Mouse (Mus musculus) small intestine, adult 2 months (tissue): Measurements from ENCODE around the gene Taf5l. TPM values are rescaled to one million over a fixed set of nuclear protein-coding genes. Genes with fewer than 3 reads are reported as not detected.

Source experiments
- H3K27ac ChIP-seq: fragments of 200-500 bp; 2 replicates; pipeline ENCODE4 v1.5.1; 2012; ENCODE audit warnings: low read depth, low read length, control low read depth, inconsistent platforms; ENCODE audit not compliant: insufficient read depth
- H3K27me3 ChIP-seq: fragments of 200-500 bp; 2 replicates; pipeline ENCODE4 v1.6.1; 2012; ENCODE audit warnings: mild to moderate bottlenecking, moderate library complexity, low read length, inconsistent platforms; ENCODE audit not compliant: control insufficient read depth, insufficient read depth
- H3K36me3 ChIP-seq: fragments of 200-500 bp; 2 replicates; pipeline ENCODE4 v1.6.1; 2012; ENCODE audit warnings: mild to moderate bottlenecking, low read length, control low read depth, inconsistent platforms; ENCODE audit not compliant: control insufficient read depth, insufficient read depth
- H3K4me1 ChIP-seq: fragments of 200-500 bp; 2 replicates; pipeline ENCODE4 v1.6.1; 2012; ENCODE audit warnings: low read length, inconsistent platforms, mixed read lengths; ENCODE audit not compliant: control insufficient read depth, insufficient read depth, insufficient read length
- H3K4me3 ChIP-seq: fragments of 200-500 bp; 2 replicates; pipeline ENCODE4 v1.5.1; 2012; ENCODE audit warnings: low read depth, mild to moderate bottlenecking, control low read depth, inconsistent platforms, low read length, moderate library complexity
- CTCF ChIP-seq: fragments of 200-500 bp; IDR thresholded peaks from 2 replicates; pipeline ENCODE4 v1.5.1; 2012; ENCODE audit warnings: low read depth, mild to moderate bottlenecking, control low read depth, inconsistent platforms, low read length, moderate library complexity, mixed read lengths; ENCODE audit not compliant: insufficient replicate concordance, insufficient read length; ENCODE audit errors: extremely low read depth
- POLR2A ChIP-seq: fragments of 200-500 bp; IDR thresholded peaks from 2 replicates; pipeline ENCODE4 v1.6.1; 2012; ENCODE audit warnings: low read depth, mild to moderate bottlenecking, control low read depth, inconsistent platforms, low read length, moderate library complexity
- WGBS: fragments of 180-500 bp; shearing (Covaris S2); methylation state at CpG from one replicate; pipeline ENCODE4 v1.1.7; 2018; 5-methylcytosine and 5-hydroxymethylcytosine counted together
- polyA plus RNA-seq: library from polyadenylated mRNA; depleted of rRNA; stranded (reverse); fragments of >200 nt; gene quantifications from 2 replicates; pipeline ENCODE4 v1.2.3, GENCODE M21; 2012

Gene Taf5l
- polyA plus RNA-seq, 1 experiment = 29.2 TPM

GRCm38 (mm10) chr8:124052568-124052967 is 31.4 kb upstream of the Taf5l start:
- no peak for TF ChIP-seq CTCF
- Histone ChIP-seq H3K27me3 (no peaks in the 10 kb centered on the region), H3K36me3 (peaks cover 14% of the 10 kb centered on the region), H3K27ac (no peak overlapping the region), H3K4me3 (no peak overlapping the region), H3K4me1 (no peaks in the 10 kb centered on the region)
- WGBS = 52% methylated on average over 4 of the region's 4 CpGs

GRCm38 (mm10) chr8:124052110-124052509 is 30.9 kb upstream of the Taf5l start:
- peaks cover 15% of the 10 kb centered on the region for H3K36me3 ChIP-seq
- WGBS = 26% methylated on average over 3 of the region's 3 CpGs
- H3K27me3 ChIP-seq = no peaks in the 10 kb centered on the region
- H3K4me3 ChIP-seq = no peak overlapping the region
- no peaks in the 10 kb centered on the region for H3K4me1 ChIP-seq
- no peak overlapping the region for H3K27ac ChIP-seq
- TF ChIP-seq POLR2A (no peak), CTCF (peak; percentile 78)

- no peaks in the 10 kb centered on the region for H3K4me1 ChIP-seq
- WGBS = 77% methylated on average over 8 of the region's 8 CpGs
- peaks cover 48% of the 10 kb centered on the region for H3K36me3 ChIP-seq
- H3K4me3 ChIP-seq = no peak overlapping the region
- TF ChIP-seq POLR2A = no peak
- no peak for TF ChIP-seq CTCF
- H3K27me3 ChIP-seq = no peaks in the 10 kb centered on the region
- H3K27ac ChIP-seq = no peak overlapping the region
Observed at GRCm38 (mm10) chr8:124045856-124046255, 24.7 kb upstream of the Taf5l start.

GRCm38 (mm10) chr8:124044931-124045330 is 23.7 kb upstream of the Taf5l start:
- TF ChIP-seq CTCF (no peak), POLR2A (no peak)

GRCm38 (mm10) chr8:124044421-124044820 is 23.2 kb upstream of the Taf5l start:
- Histone ChIP-seq H3K36me3 (peaks cover 47% of the 10 kb centered on the region), H3K27ac (no peak overlapping the region), H3K27me3 (no peaks in the 10 kb centered on the region), H3K4me1 (no peaks in the 10 kb centered on the region), H3K4me3 (no peak overlapping the region)
- WGBS = 92% methylated on average over 5 of the region's 5 CpGs
- no peak for TF ChIP-seq POLR2A

More at GRCm38 (mm10) chr8:124044931-124045330, 23.7 kb upstream of the Taf5l start:
- WGBS = 92% methylated on average over 12 of the region's 12 CpGs
- H3K4me1 ChIP-seq = no peaks in the 10 kb centered on the region
- H3K27ac ChIP-seq = no peak overlapping the region
- H3K27me3 ChIP-seq = no peaks in the 10 kb centered on the region
- no peak overlapping the region for H3K4me3 ChIP-seq
- H3K36me3 ChIP-seq = peaks cover 46% of the 10 kb centered on the region

GRCm38 (mm10) chr8:124042201-124042600 is 21.0 kb upstream of the Taf5l start:
- TF ChIP-seq POLR2A (no peak), CTCF (peak; percentile 7; the same call in 1 of the 2 replicates)
- Histone ChIP-seq H3K4me1 (no peaks in the 10 kb centered on the region), H3K27ac (no peak overlapping the region), H3K36me3 (peaks cover 48% of the 10 kb centered on the region), H3K27me3 (no peaks in the 10 kb centered on the region), H3K4me3 (no peak overlapping the region)
- 100% methylated on average over 1 of the region's 1 CpGs for WGBS

- H3K4me3 ChIP-seq = no peak overlapping the region
- no peaks in the 10 kb centered on the region for H3K27me3 ChIP-seq
- 72% methylated on average over 4 of the region's 4 CpGs for WGBS
- peaks cover 49% of the 10 kb centered on the region for H3K36me3 ChIP-seq
- H3K27ac ChIP-seq = no peak overlapping the region
- TF ChIP-seq CTCF (no peak), POLR2A (no peak)
- H3K4me1 ChIP-seq = no peaks in the 10 kb centered on the region
Observed at GRCm38 (mm10) chr8:124039351-124039750, 18.2 kb upstream of the Taf5l start.

- H3K27me3 ChIP-seq = no peaks in the 10 kb centered on the region
- 80% methylated on average over 7 of the region's 7 CpGs for whole genome bisulfite sequencing
- no peaks in the 10 kb centered on the region for H3K4me1 ChIP-seq
- H3K4me3 ChIP-seq = no peak overlapping the region
- H3K36me3 ChIP-seq = peaks cover 46% of the 10 kb centered on the region
- H3K27ac ChIP-seq = no peak overlapping the region
- TF ChIP-seq POLR2A (no peak), CTCF (no peak)
Observed at GRCm38 (mm10) chr8:124038121-124038520, 16.9 kb upstream of the Taf5l start.
